Mouse (Mus musculus): Measurements from ENCODE around the gene Parva. TPM values are rescaled to one million over a fixed set of nuclear protein-coding genes. Genes with fewer than 3 reads are reported as not detected.
A peak's percentile ranks its signal among the peaks of the same experiment; 100 is the strongest.

The Parva gene
- 17.4 and 22.2 TPM in 2 replicates for polyA plus RNA-seq (2014; fragmentation: Nextera tagmentation; extraction: Ambion mirVana)

DNA sequence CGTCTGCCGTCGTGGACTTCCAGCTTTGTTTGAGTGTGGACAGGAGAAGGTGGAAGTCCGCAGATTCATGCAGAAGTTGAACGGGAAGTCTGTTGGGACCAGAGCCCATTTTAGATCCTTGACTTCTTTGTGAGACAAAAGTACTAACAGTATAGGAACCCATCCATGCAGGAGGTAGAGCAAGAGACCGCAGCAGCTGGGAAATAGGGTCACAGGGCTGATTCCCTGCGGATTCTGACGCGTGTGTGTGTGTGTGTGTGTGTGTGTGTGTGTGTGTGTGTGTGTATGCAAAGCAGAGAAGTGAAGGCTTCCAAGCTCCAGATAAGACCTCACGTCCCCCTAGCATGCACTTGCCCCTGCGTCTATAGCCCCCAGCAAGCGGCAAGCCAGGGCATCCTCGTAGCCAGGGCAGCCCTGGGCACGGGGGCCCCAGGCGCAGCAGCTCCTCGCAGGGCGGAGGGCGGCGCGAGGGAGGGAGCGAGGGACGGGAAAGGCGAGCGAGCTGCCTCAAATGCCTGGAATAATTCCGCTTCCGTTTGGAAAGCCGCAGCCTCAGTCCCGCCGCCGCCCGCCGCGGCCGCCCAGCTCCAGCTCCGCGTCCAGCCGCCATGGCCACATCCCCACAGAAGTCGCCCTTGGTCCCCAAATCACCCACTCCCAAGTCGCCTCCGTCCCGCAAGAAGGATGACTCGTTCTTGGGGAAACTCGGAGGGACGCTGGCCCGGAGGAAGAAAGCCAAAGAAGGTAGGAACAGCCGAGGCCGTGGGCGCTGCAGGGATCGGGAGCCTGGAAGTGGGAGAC is at the start of gene Parva:
TSS of gene Parva (plus strand) at position 149 of the 801 bp plus-strand sequence.
- 3% methylated on average over 48 of the region's 49 CpGs for WGBS
- no peaks in the 10 kb centered on the region for H3K27me3 ChIP-seq (replicated peaks; ENCODE audit: control insufficient read depth, insufficient read depth, low read length)
- peak within 1 kb of the TSS; percentile 63 for H3K4me3 ChIP-seq (ENCODE audit: low read depth, low read length)
- H3K9me3 ChIP-seq (replicated peaks; ENCODE audit: control insufficient read depth, low read length), result no peaks in the 10 kb centered on the region
- peak within 1 kb of the TSS; percentile 83 for H3K9ac ChIP-seq (ENCODE audit: low read length)
- DNase-seq (ENCODE audit: low spot score), result peak; percentile 78
- peak within 1 kb of the TSS; percentile 88 for H3K27ac ChIP-seq (ENCODE audit: low read depth, low read length)
- H3K4me1 ChIP-seq (ENCODE audit: control insufficient read depth, insufficient read depth, low read length), result peaks cover 2% of the 10 kb centered on the region; the same call in 1 of the 2 replicates
- peak; percentile 85 for ATAC-seq
- peak within 1 kb of the TSS; percentile 87 for H3K4me2 ChIP-seq (ENCODE audit: low read length)
- H3K36me3 ChIP-seq (ENCODE audit: control insufficient read depth, insufficient read depth, low read length), result no peaks in the 10 kb centered on the region

DNA sequence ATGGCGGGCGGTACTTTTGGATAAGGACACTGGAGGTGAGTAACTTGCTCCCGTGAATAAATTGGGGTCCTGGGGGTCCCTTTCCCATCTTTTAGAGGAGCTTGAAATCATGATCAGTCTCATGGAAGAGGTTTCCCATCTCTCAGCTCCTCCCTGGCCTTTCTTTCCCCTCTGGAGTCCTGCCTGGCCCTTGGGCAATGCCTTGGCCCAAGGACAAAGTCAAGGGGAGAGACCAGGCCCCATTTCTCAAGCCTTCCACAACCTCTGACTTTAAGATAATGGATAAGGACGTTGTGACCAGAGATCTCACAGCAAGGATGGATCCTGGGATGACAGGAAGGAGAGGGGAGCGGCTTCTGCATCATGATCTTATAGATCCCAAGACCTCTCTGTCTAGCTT is 49.2 kb upstream of the Parva start:
- WGBS, result 86% methylated on average over 5 of the region's 5 CpGs
- DNase-seq (ENCODE audit: low spot score) (no peak), ATAC-seq (no peak)
- H3K27ac ChIP-seq (ENCODE audit: low read depth, low read length), result no peak overlapping the region
- H3K9ac ChIP-seq (ENCODE audit: low read length), result no peak overlapping the region
- no peak overlapping the region for H3K4me3 ChIP-seq (ENCODE audit: low read depth, low read length)
- no peaks in the 10 kb centered on the region for H3K36me3 ChIP-seq (ENCODE audit: control insufficient read depth, insufficient read depth, low read length)
- no peaks in the 10 kb centered on the region for H3K4me1 ChIP-seq (ENCODE audit: control insufficient read depth, insufficient read depth, low read length)
- H3K27me3 ChIP-seq (replicated peaks; ENCODE audit: control insufficient read depth, insufficient read depth, low read length), result no peaks in the 10 kb centered on the region
- H3K4me2 ChIP-seq (ENCODE audit: low read length), result no peak overlapping the region
- H3K9me3 ChIP-seq (replicated peaks; ENCODE audit: control insufficient read depth, low read length), result no peaks in the 10 kb centered on the region

DNA sequence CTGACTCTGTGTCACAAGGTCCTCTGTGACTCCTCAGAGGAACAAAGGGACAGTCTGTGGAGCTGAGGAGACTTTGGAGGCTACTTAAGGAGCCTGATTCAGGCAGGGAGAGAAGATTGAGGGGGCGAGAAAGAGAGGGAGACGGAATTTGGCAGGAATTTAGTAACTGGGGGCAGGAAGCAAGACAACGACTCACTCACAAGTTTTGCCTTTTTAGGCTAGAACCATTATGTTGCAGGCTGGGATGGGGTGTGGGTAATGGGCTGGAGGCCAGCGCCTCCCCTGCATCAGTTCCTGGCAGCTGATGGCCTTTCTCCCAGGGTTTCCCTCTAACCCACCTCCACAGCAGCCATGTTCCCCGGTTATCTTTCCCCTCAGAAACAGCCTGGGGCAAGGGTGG is 48.8 kb upstream of the Parva start:
- no peak overlapping the region for H3K9ac ChIP-seq (ENCODE audit: low read length)
- no peak for ATAC-seq
- 71% methylated on average over 5 of the region's 5 CpGs for WGBS

DNA sequence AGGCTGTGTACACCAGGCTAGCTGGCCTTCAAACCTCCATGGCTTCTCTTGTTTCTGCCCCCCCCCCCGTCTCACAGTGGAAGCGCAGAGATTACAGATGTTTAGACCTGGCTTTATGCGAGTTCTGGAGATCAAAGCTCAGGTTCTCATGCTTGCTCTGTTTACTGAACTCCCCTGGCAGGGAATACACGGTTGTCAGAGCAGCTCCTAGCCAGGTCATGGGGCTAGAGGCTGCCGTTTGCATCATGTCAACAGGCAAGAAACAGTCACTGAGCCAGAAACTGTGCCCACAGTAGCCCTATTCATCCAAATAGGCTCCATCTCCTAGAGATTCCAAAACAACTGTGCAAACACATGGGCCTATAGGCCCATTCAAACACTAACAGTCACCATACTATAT is 40.8 kb upstream of the Parva start:
- Histone ChIP-seq H3K9ac (ENCODE audit: low read length) (no peak overlapping the region), H3K4me1 (ENCODE audit: control insufficient read depth, insufficient read depth, low read length) (peaks cover 21% of the 10 kb centered on the region), H3K36me3 (ENCODE audit: control insufficient read depth, insufficient read depth, low read length) (no peaks in the 10 kb centered on the region), H3K4me2 (ENCODE audit: low read length) (no peak overlapping the region), H3K27me3 (replicated peaks; ENCODE audit: control insufficient read depth, insufficient read depth, low read length) (no peaks in the 10 kb centered on the region), H3K4me3 (ENCODE audit: low read depth, low read length) (no peak overlapping the region), H3K9me3 (replicated peaks; ENCODE audit: control insufficient read depth, low read length) (no peaks in the 10 kb centered on the region), H3K27ac (ENCODE audit: low read depth, low read length) (no peak overlapping the region)
- ATAC-seq (no peak), DNase-seq (ENCODE audit: low spot score) (no peak)
- 76% methylated on average over 5 of the region's 5 CpGs for WGBS

More for the DNA sequence above, 48.8 kb upstream of the Parva start:
- H3K36me3 ChIP-seq (ENCODE audit: control insufficient read depth, insufficient read depth, low read length), result no peaks in the 10 kb centered on the region
- no peaks in the 10 kb centered on the region for H3K4me1 ChIP-seq (ENCODE audit: control insufficient read depth, insufficient read depth, low read length)
- no peak overlapping the region for H3K27ac ChIP-seq (ENCODE audit: low read depth, low read length)
- H3K27me3 ChIP-seq (replicated peaks; ENCODE audit: control insufficient read depth, insufficient read depth, low read length), result no peaks in the 10 kb centered on the region
- no peak overlapping the region for H3K4me2 ChIP-seq (ENCODE audit: low read length)
- H3K4me3 ChIP-seq (ENCODE audit: low read depth, low read length), result no peak overlapping the region
- H3K9me3 ChIP-seq (replicated peaks; ENCODE audit: control insufficient read depth, low read length), result no peaks in the 10 kb centered on the region
- DNase-seq (ENCODE audit: low spot score), result no peak

DNA sequence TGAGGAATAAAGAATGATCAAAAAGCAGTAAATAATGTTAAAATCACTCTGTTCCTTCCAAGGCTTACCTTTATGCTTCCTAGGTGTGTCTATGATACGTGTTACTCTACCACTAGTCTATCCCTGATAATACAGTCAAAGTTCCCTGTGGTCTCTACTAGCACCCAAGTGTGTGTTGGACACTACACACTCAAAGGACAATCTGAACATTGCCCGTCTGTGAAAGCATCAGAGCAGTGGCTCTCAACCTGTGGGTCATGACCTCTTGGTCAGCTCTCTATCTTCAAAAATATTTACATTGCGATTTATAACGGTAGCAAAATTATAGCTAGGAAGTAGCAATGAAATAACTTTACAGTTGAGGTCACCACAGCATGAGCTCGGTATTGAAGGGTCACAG is 39.4 kb upstream of the Parva start:
- H3K27ac ChIP-seq (ENCODE audit: low read depth, low read length), result no peak overlapping the region
- H3K9ac ChIP-seq (ENCODE audit: low read length), result no peak overlapping the region
- WGBS, result 91% methylated on average over 5 of the region's 5 CpGs
- DNase-seq (ENCODE audit: low spot score) (no peak), ATAC-seq (no peak)
- no peak overlapping the region for H3K4me2 ChIP-seq (ENCODE audit: low read length)
- H3K36me3 ChIP-seq (ENCODE audit: control insufficient read depth, insufficient read depth, low read length), result no peaks in the 10 kb centered on the region
- H3K9me3 ChIP-seq (replicated peaks; ENCODE audit: control insufficient read depth, low read length), result no peaks in the 10 kb centered on the region
- no peak overlapping the region for H3K4me3 ChIP-seq (ENCODE audit: low read depth, low read length)
- H3K4me1 ChIP-seq (ENCODE audit: control insufficient read depth, insufficient read depth, low read length), result peaks cover 26% of the 10 kb centered on the region
- 0 out of 2 replicates have a peak, but pooled peaks cover 6% of the 10 kb centered on the region for H3K27me3 ChIP-seq (replicated peaks; ENCODE audit: control insufficient read depth, insufficient read depth, low read length)

DNA sequence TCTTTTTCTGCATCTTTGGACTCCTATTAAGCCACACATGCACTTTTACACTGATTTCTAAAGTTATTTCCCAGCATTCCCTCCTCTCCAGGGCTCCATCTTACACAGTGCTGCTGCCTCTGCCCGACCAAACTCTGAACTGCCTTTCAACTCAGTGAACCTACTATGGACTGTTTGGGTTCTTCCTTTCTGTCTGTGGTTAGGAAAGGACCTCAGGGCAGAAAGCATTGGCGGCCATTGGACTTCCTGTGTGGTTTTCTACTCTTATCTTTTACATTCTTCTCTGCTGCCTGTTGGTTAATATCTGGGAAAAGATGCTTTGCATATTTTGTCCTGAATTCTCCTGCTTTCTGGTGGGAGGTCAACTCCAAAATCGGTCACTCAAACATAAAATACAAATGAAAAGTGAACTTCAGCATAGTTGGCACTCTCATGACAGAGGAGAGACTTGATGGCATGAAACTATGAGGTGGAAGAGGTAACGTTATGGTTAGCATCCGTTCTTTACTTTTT is 38.9 kb upstream of the Parva start:
- H3K9ac ChIP-seq (ENCODE audit: low read length), result no peak overlapping the region
- WGBS, result 91% methylated on average over 5 of the region's 5 CpGs

DNA sequence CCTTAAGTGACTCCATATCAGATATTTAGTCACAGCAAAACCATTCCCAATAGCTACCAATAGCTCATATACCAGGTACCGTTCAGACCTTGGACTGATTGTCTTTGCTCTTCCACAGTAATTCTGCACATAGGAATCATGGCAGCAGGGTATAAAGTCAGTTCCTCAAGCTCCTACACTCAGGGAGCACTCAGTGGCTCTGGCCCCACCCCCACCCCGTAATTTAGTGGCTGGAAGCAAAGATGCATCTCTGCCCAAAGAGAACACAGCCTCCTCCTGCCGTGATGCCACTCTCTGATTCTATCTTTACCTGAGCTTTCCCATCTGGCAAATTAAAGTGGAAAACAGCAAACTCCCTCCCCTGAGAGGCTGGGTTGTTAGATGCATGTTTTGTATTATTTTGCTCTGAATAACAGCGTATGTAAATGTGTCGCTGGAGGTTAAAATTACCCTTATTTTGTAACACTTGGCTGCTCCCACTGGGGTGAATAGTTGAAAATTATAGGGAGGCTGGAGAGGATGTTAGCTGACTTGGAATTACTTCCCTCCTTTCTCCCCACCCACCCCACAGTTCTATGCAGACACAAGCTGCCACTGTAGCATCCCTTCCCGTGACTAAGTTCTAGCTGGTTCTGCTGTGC is 37.6 kb upstream of the Parva start:
- H3K36me3 ChIP-seq (ENCODE audit: control insufficient read depth, insufficient read depth, low read length), result no peaks in the 10 kb centered on the region
- H3K9me3 ChIP-seq (replicated peaks; ENCODE audit: control insufficient read depth, low read length), result no peaks in the 10 kb centered on the region
- H3K27me3 ChIP-seq (replicated peaks; ENCODE audit: control insufficient read depth, insufficient read depth, low read length), result 0 out of 2 replicates have a peak, but pooled peaks cover 6% of the 10 kb centered on the region
- peak overlapping the region; percentile 65; the same call in 1 of the 2 replicates for H3K27ac ChIP-seq (ENCODE audit: low read depth, low read length)
- H3K9ac ChIP-seq (ENCODE audit: low read length), result no peak overlapping the region
- peaks cover 26% of the 10 kb centered on the region for H3K4me1 ChIP-seq (ENCODE audit: control insufficient read depth, insufficient read depth, low read length)
- WGBS, result 35% methylated on average over 6 of the region's 6 CpGs
- DNase-seq (ENCODE audit: low spot score) (peak; percentile 61), ATAC-seq (peak; percentile 77)
- H3K4me3 ChIP-seq (ENCODE audit: low read depth, low read length), result no peak overlapping the region
- H3K4me2 ChIP-seq (ENCODE audit: low read length), result 0 out of 2 replicates have a peak overlapping the region, but pooled peaks have one; percentile 0

More for the DNA sequence above, 38.9 kb upstream of the Parva start:
- Histone ChIP-seq H3K4me2 (ENCODE audit: low read length) (no peak overlapping the region), H3K4me3 (ENCODE audit: low read depth, low read length) (no peak overlapping the region), H3K36me3 (ENCODE audit: control insufficient read depth, insufficient read depth, low read length) (no peaks in the 10 kb centered on the region), H3K27me3 (replicated peaks; ENCODE audit: control insufficient read depth, insufficient read depth, low read length) (0 out of 2 replicates have a peak, but pooled peaks cover 6% of the 10 kb centered on the region), H3K9me3 (replicated peaks; ENCODE audit: control insufficient read depth, low read length) (no peaks in the 10 kb centered on the region), H3K4me1 (ENCODE audit: control insufficient read depth, insufficient read depth, low read length) (peaks cover 26% of the 10 kb centered on the region), H3K27ac (ENCODE audit: low read depth, low read length) (no peak overlapping the region)
- DNase-seq (ENCODE audit: low spot score) (no peak), ATAC-seq (no peak)

DNA sequence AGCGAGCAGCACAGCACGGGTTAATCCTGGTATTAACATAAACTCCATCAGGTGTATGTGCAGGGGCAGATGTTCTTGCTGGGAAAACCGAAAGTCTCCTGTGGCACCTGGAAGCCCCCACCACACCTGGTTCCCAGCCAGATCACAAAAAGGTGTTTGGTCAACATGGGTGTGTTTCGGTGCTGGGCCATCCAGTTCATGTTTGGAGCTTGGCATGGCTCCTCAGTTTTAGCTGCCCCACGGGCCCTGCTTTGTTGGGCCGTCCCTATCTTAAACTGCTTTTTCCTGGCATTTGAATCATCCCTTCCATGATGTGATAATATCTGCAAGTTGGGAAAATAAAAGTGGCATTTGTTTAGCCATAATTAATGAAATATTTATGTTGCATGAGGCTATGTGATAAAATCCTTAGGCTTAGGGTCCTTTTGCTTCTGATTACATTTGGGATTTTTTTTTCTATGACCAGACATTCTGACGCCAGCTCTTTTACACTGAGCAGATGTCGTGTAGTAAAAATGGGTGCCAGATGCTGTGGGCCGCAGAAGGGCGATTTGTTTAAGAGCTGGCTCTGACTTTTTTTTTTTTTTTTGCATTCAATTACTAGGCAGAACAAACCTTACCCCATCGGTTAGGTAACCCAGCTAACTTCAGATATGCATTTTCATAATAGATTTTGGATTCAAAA is 36.9 kb upstream of the Parva start:
- H3K4me2 ChIP-seq (ENCODE audit: low read length), result 0 out of 2 replicates have a peak overlapping the region, but pooled peaks have one; percentile 16
- no peak overlapping the region for H3K4me3 ChIP-seq (ENCODE audit: low read depth, low read length)
- WGBS, result 15% methylated on average over 11 of the region's 11 CpGs
- no peak overlapping the region for H3K9ac ChIP-seq (ENCODE audit: low read length)
- 0 out of 2 replicates have a peak, but pooled peaks cover 6% of the 10 kb centered on the region for H3K27me3 ChIP-seq (replicated peaks; ENCODE audit: control insufficient read depth, insufficient read depth, low read length)
- peaks cover 26% of the 10 kb centered on the region for H3K4me1 ChIP-seq (ENCODE audit: control insufficient read depth, insufficient read depth, low read length)
- H3K27ac ChIP-seq (ENCODE audit: low read depth, low read length), result peak overlapping the region; percentile 65
- ATAC-seq (peak; percentile 61), DNase-seq (ENCODE audit: low spot score) (peak; percentile 79)
- H3K9me3 ChIP-seq (replicated peaks; ENCODE audit: control insufficient read depth, low read length), result no peaks in the 10 kb centered on the region
- H3K36me3 ChIP-seq (ENCODE audit: control insufficient read depth, insufficient read depth, low read length), result no peaks in the 10 kb centered on the region
